Mouse (Mus musculus): Measurements from ENCODE around the gene Ncam1.

DNA sequence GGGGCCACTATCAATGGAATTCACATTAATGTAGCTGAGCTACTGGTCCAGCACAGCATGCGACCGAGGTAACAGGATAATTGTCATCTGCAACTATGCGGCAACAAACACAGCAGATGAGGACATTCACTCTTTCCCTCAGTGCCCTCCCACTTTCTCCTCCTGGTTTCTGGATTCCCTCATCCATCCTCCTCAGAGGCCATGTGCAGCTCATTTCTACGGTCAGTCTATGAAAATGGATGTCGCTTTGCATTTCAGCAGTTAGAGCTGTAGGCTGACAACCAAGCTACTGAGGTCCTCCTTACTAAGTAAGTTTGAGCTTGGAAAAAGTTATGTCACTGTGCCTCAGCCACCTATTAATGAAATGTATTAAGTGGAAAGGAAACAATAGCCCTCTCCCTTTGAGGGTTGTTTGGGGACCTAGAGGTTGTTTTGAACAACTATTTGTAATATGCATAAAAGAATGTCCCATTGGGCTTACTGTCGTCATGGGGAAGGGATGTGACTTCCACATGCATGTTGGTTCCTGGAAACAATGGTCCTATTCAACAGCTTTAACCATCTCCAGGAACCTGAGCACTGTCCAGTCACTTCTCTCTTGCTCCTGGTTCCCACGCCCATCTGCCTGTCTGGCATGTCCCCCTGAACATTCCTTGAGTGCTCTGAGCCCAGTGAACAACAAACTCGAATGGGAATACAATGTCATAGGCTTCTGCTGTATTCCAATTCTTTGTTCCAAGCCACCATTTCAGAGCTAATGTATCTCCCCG, 122.8 kb downstream of the Ncam1 start:
- TF ChIP-seq POLR2A (IDR thresholded peaks at IDR 0.05; ENCODE audit: insufficient read depth, low read length) (no peak), CTCF (IDR thresholded peaks at IDR 0.05; ENCODE audit: low read depth, low read length) (no peak)
